11 mouse cellular contexts compared by ENCODE assay signal in the genomic region with DNA sequence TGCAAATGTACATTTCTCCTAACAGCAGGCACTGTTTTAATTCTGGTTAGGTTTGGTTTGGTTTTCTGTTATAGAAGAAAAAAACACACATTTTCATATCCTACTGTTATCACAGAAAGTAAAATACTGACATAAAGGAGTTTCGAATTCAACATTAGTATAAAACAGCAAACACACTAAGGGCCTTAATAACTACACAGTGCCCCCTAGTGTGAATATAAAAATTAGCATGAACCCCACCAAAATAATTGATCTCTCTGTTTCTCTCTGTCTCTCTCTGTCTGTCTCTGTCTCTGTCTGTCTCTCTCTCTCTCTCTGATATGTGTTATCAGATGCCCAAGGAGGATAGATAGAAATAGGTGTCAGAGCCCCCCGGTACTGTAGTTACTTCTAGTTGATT. TPM values are rescaled to one million over a fixed set of nuclear protein-coding genes. Genes with fewer than 3 reads are reported as not detected.
DNase-seq lines count a peak whose midpoint lies in the region; ATAC-seq and TF ChIP-seq lines count a peak whose summit lies in the region.
"Had no signal": no experiment of that assay in that cellular context is flagged by ENCODE, and none has a peak within 500 bp of the region (broad histone marks: within the 10 kb centered on the region; RNA-seq: fewer than 3 reads in every experiment).

No protein-coding gene starts in this region.

- no peaks in the 10 kb centered on the region for H3K27me3 ChIP-seq in liver, adult 2 months (ENCODE audit: control insufficient read depth, insufficient read depth, low read length)
- no peaks in the 10 kb centered on the region for H3K27me3 ChIP-seq in liver, embryonic 12.5 days (replicated peaks)

- no peaks in the 10 kb centered on the region for H3K79me2 ChIP-seq in liver, adult 2 months (ENCODE audit: control insufficient read depth, insufficient read depth, low read length)

- intact Hi-C loops in gastrocnemius, adult 2 months (cut with DNase I), result loop anchor here (1.0 to 5.0 kb wide), 3 partner anchors 197 to 483 kb away; partner anchors contain the start of gene Lpar1
- intact Hi-C loops in gastrocnemius, postnatal 14 days (cut with DNase I; ENCODE audit: low total_unique reads), result loop anchor here (10.0 kb wide), 1 partner anchor 325 kb away; no protein-coding TSS in a partner anchor
- intact Hi-C loops in left cerebral cortex, postnatal 10 days (cut with DNase I), result loop anchor here (2.0 to 5.0 kb wide), 2 partner anchors 197 to 483 kb away; partner anchors contain the start of gene Lpar1
- intact Hi-C loops in left cerebral cortex, postnatal 36 days (cut with DNase I), result loop anchor here (2.0 to 5.0 kb wide), 3 partner anchors 197 to 483 kb away; partner anchors contain the start of gene Lpar1

- no peak for TF ChIP-seq POLR2A in liver, adult 2 months (IDR thresholded peaks at IDR 0.05; ENCODE audit: extremely low read depth, insufficient read depth, low read length)

- H3K4me2 ChIP-seq in liver, embryonic 12.5 days, result no peak overlapping the region

- H3K9ac ChIP-seq in liver, adult 2 months (ENCODE audit: low read depth, low read length), result no peak overlapping the region
- H3K9ac ChIP-seq in liver, embryonic 12.5 days, result no peak overlapping the region

- H3K4me3 ChIP-seq in gastrocnemius, adult 2 months, result peak overlapping the region; percentile 55
- no peak overlapping the region for H3K4me3 ChIP-seq in liver, adult 2 months (ENCODE audit: insufficient read depth, low read depth, low read length)
- H3K4me3 ChIP-seq in liver, embryonic 12.5 days, result no peak overlapping the region

- ATAC-seq in liver, embryonic 12.5 days, result no peak
- peak; percentile 52; the same call in 1 of the 2 replicates for ATAC-seq in megakaryocyte progenitor cell, adult 5-6 weeks (replicated peaks; ENCODE audit: poor library complexity)
- ATAC-seq: CD4-positive, CD25-positive, alpha-beta regulatory T cell, adult 4 months had no signal

- H3K27ac ChIP-seq in gastrocnemius, adult 2 months, result peak overlapping the region; percentile 79
- no peak overlapping the region for H3K27ac ChIP-seq in liver, adult 2 months (replicated peaks; ENCODE audit: insufficient read depth, low read depth, low read length)
- H3K27ac ChIP-seq in liver, embryonic 12.5 days, result no peak overlapping the region

- WGBS in liver, adult 2 months, result 48% methylated on average over 2 of the region's 2 CpGs
- WGBS in liver, embryonic 12.5 days (ENCODE audit: insufficient replicate concordance), result 35% methylated on average over 2 of the region's 2 CpGs

- H3K36me3 ChIP-seq in liver, adult 2 months (ENCODE audit: control insufficient read depth, insufficient read depth, low read length), result no peaks in the 10 kb centered on the region
- no peaks in the 10 kb centered on the region for H3K36me3 ChIP-seq in liver, embryonic 12.5 days

- peak; percentile 68 for TF ChIP-seq CTCF in gastrocnemius, adult 2 months (IDR thresholded peaks at IDR 0.05)
- TF ChIP-seq CTCF in liver, adult 2 months (IDR thresholded peaks at IDR 0.05; ENCODE audit: low read depth, low read length), result no peak

- no peaks in the 10 kb centered on the region for H3K4me1 ChIP-seq in liver, adult 2 months (ENCODE audit: control insufficient read depth, insufficient read depth, low read length)
- H3K4me1 ChIP-seq in liver, embryonic 12.5 days, result no peaks in the 10 kb centered on the region

- H3K9me3 ChIP-seq in liver, embryonic 12.5 days (replicated peaks), result no peaks in the 10 kb centered on the region

- DNase-seq in gastrocnemius, adult 2 months, result no peak
- DNase-seq in gastrocnemius, postnatal 14 days, result no peak
- DNase-seq in liver, adult 2 months (ENCODE audit: extremely low read depth, low read depth, low spot score), result peak; percentile 7
- peak; percentile 4 for DNase-seq in c-Kit-positive CD71-positive TER-119-positive erythroid progenitor cells, embryonic 14.5 days (ENCODE audit: low spot score)
- DNase-seq in left cerebral cortex, postnatal 10 days (ENCODE audit: extremely low spot score in 1 of 2, low spot score in 2 of 2), result no peak
- no peak for DNase-seq in left cerebral cortex, postnatal 36 days (ENCODE audit: low spot score in 2 of 2)
- DNase-seq: adrenal gland, postnatal 25 days; thymus, postnatal 25 days had no signal

RNA-seq across cellular contexts. Expression of gene Olfr267, which starts 38.0 kb away (rescaled TPM):
- total RNA-seq in gastrocnemius, adult 2 months (2021), result under 1 TPM in 1 of 2 experiments, not detected in 1; 0.11 TPM
- under 1 TPM; 0.10 to 0.22 TPM for total RNA-seq in gastrocnemius, postnatal 14 days (2021)
- total RNA-seq in liver, adult 2 months (2014; rRNA removed), result 0.07 TPM in 1 of 2 replicates, not detected in the other
- not detected in 2 replicates for polyA plus RNA-seq in liver, adult 2 months (2012; rRNA removed)
- polyA plus RNA-seq in liver, embryonic 12.5 days (2016; fragmentation: Nextera tagmentation; extraction: Ambion mirVana), result not detected in 2 replicates
- total RNA-seq in megakaryocyte progenitor cell, adult 5-6 weeks (2015), result 0.12 and 0.17 TPM in 2 replicates
- total RNA-seq in megakaryocyte progenitor cell, adult 5-6 weeks (2017), result 0.08 TPM in 1 of 2 replicates, not detected in the other
- total RNA-seq in left cerebral cortex, postnatal 10 days (2021), result under 1 TPM; 0.32 to 0.36 TPM
- under 1 TPM; 0.12 to 0.25 TPM for total RNA-seq in left cerebral cortex, postnatal 36 days (2021)
- polyA plus RNA-seq: CD4-positive, CD25-positive, alpha-beta regulatory T cell, adult 4 months had no signal

Comparison
In these comparisons a context has a peak if more than half of its experiments do, and no peak if none do; other contexts are left out.
1. DNase-seq: peak in liver, adult 2 months (single experiment) and c-Kit-positive CD71-positive TER-119-positive erythroid progenitor cells, embryonic 14.5 days (single experiment); none in gastrocnemius, adult 2 months (single experiment), gastrocnemius, postnatal 14 days (single experiment), left cerebral cortex, postnatal 10 days (0 of 2) and left cerebral cortex, postnatal 36 days (0 of 2).